Mouse (Mus musculus) yolk sac, embryonic 10.5 days (tissue): Measurements from ENCODE around the gene Noct.
A peak's percentile ranks its signal among the peaks of the same experiment; 100 is the strongest.

Experiments
- DNase-seq: peaks from one replicate; pipeline ENCODE4 v3.0.0-alpha.2; 2017; ENCODE audit warnings: low spot score

Noct gene

GRCm38 (mm10) chr3:51277201-51278150, 53.2 kb downstream of the Noct start:
- peak; percentile 86 for DNase-seq

GRCm38 (mm10) chr3:51278433-51278832, 54.2 kb downstream of the Noct start:
- DNase-seq = no peak

- no peak for DNase-seq
Observed at GRCm38 (mm10) chr3:51281727-51282126, 57.5 kb downstream of the Noct start.

DNA sequence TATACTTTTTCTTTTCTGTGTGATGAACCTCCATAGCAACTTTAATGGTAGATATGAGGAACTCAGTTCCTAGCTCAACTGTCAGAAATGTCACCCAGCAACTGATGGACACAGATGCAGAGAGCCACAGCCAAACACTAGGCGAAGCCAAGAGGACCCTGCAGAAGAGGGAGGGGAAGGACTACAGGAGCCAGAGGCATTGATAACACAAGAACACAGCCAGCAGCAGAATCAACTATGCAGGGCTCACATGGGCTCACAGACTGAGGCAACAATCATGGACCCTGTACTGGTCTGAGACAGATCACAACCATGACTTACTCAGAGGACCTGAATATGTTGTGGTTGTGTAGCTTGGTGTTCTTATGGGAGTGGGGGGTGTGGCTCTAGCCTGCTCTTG, 60.1 kb downstream of the Noct start:
- no peak for DNase-seq

DNA sequence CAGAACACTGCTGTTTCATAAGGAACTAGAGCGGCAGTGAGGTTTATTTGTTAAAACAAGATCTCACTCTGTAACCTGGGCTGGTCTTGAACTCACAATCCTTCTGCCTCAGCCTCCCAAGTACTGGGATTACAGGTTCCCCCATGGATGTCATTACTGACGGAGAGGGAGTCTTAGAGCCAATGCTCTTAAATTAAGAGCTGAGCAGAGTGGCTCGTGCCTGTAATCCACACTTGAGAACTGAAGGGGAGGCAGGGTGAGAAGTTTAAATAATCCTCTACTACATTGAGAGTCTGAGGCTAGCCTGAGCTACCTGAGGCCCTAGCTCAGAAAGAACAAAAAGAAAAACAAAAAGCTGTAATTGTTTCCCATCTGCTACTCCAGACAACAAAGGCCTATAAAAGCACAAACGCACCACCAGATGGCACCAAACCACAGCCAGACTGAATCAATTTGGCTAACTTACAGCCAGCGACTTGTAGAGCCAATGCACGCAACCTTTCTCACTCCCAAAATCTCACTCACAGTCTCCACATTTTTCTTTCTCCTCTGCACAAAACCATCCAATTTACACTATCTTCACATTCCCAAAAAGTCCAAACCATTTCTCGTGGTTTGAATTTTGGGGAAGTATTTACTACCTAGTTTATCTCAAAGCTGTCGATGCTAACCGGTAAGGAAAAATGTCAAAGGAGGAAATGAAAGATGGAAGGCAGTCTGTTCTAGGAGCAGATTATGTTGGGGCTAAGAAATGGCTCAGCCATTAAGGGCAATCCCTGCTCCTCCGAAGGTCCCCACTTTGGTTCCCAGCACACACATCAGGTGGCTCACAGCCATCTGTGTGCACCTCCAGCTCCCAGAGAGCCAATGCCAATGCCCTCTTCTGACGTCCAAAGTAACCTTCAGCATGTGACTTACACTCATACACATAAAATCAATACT, 64.9 kb downstream of the Noct start:
- DNase-seq = peak; percentile 70

GRCm38 (mm10) chr3:51294251-51294650, 70.0 kb downstream of the Noct start:
- DNase-seq = no peak

GRCm38 (mm10) chr3:51295225-51295624, 71.0 kb downstream of the Noct start:
- DNase-seq = no peak

GRCm38 (mm10) chr3:51296790-51297189, 72.5 kb downstream of the Noct start:
- no peak for DNase-seq
